Mouse (Mus musculus): ENCODE results near the gene Tmem8.

Tmem8 gene

GRCm38 (mm10) chr17:26131856-26132853 is 19.1 kb downstream of the Tmem8 start:
- in situ Hi-C loops (cut with MboI; ENCODE audit: unreplicated experiment in 2 of 2): no loop called here

GRCm38 (mm10) chr17:26137106-26137750 is 24.1 kb downstream of the Tmem8 start:
- in situ Hi-C loops (cut with MboI; ENCODE audit: unreplicated experiment in 2 of 2): no loop called here

GRCm38 (mm10) chr17:26137751-26138130 is 24.6 kb downstream of the Tmem8 start:
- in situ Hi-C loops (cut with MboI; ENCODE audit: unreplicated experiment in 2 of 2): no loop called here

GRCm38 (mm10) chr17:26138239-26138836 is 25.2 kb downstream of the Tmem8 start, which contains the start of gene Axin1:
Gene Axin1, plus strand, starts transcription at chr17:26138688.
- in situ Hi-C loops (cut with MboI; ENCODE audit: unreplicated experiment in 2 of 2): no loop called here

- in situ Hi-C loops (cut with MboI; ENCODE audit: unreplicated experiment in 2 of 2): no loop called here
Observed at GRCm38 (mm10) chr17:26138901-26139381, 25.8 kb downstream of the Tmem8 start.

- in situ Hi-C loops (cut with MboI; ENCODE audit: unreplicated experiment in 2 of 2): no loop called here
Observed at GRCm38 (mm10) chr17:26142796-26143195, 29.7 kb downstream of the Tmem8 start.

GRCm38 (mm10) chr17:26143386-26143785 is 30.3 kb downstream of the Tmem8 start:
- in situ Hi-C loops (cut with MboI; ENCODE audit: unreplicated experiment in 2 of 2): no loop called here

GRCm38 (mm10) chr17:26149056-26149455 is 36.0 kb downstream of the Tmem8 start:
- in situ Hi-C loops (cut with MboI; ENCODE audit: unreplicated experiment in 2 of 2): loop anchor here in 1 of 2 experiments (5.0 kb wide), 1 partner anchor 33 kb away; no protein-coding TSS in a partner anchor

GRCm38 (mm10) chr17:26151886-26152630 is 39.0 kb downstream of the Tmem8 start:
- in situ Hi-C loops (cut with MboI; ENCODE audit: unreplicated experiment in 2 of 2): no loop called here

- in situ Hi-C loops (cut with MboI; ENCODE audit: unreplicated experiment in 2 of 2): no loop called here
Observed at GRCm38 (mm10) chr17:26162736-26163135, 49.6 kb downstream of the Tmem8 start.

GRCm38 (mm10) chr17:26168039-26168438 is 54.9 kb downstream of the Tmem8 start:
- in situ Hi-C loops (cut with MboI; ENCODE audit: unreplicated experiment in 2 of 2): no loop called here
